Mouse (Mus musculus) CH12.LX (cell line): Measurements from ENCODE around the gene Nlgn1. TPM values are rescaled to one million over a fixed set of nuclear protein-coding genes. Genes with fewer than 3 reads are reported as not detected.

ENCODE experiments used
- DNase-seq: peaks from one replicate; pipeline ENCODE4 v3.0.0-alpha.2; 2013; ENCODE audit errors: extremely low read depth
- H3K27ac ChIP-seq: 2 replicates; pipeline ENCODE4 v1.5.1; 2012; ENCODE audit warnings: low read depth, mild to moderate bottlenecking, control low read depth, moderate library complexity; ENCODE audit not compliant: insufficient read depth
- H3K27me3 ChIP-seq: replicated peaks from 2 replicates; pipeline ENCODE3; 2012; ENCODE audit warnings: inconsistent platforms
- H3K36me3 ChIP-seq, 2 experiments: replicated peaks in 1 of 2; 2 replicates each; pipeline versions ENCODE3 to v1.6.1; 2012; ENCODE audit warnings: inconsistent platforms in 1 of 2, low read length in 1 of 2, mild to moderate bottlenecking in 1 of 2, mixed read lengths in 1 of 2, moderate library complexity in 1 of 2; ENCODE audit not compliant: control insufficient read depth in 1 of 2, insufficient read depth in 1 of 2
- H3K4me1 ChIP-seq, 2 experiments: 2 replicates each; pipeline ENCODE4 v1.6.1; 2012; ENCODE audit warnings: inconsistent platforms in 1 of 2, moderate library complexity in 1 of 2; ENCODE audit not compliant: insufficient read depth in 2 of 2, control insufficient read depth in 1 of 2
- H3K4me2 ChIP-seq: 2 replicates; pipeline ENCODE4 v1.6.1; 2012; ENCODE audit warnings: low read depth, mild to moderate bottlenecking, control low read depth; ENCODE audit not compliant: poor library complexity, insufficient read depth, severe bottlenecking
- H3K4me3 ChIP-seq, 3 experiments: fragments of 150-350 bp in 1 of 3; sonication (generic) in 1 of 3; replicated peaks in 1 of 3; 2 replicates each; pipeline versions ENCODE3 to v1.5.1; 2011 to 2012; ENCODE audit warnings: low read depth in 2 of 3, low read length in 2 of 3, mild to moderate bottlenecking in 2 of 3, moderate library complexity in 2 of 3, control low read depth in 1 of 3, improper control_type of control experiment in 1 of 3, inconsistent platforms in 1 of 3, mixed read lengths in 1 of 3; ENCODE audit not compliant: poor library complexity in 1 of 3
- H3K79me2 ChIP-seq: replicated peaks from 2 replicates; pipeline ENCODE4 v1.6.1; 2012; ENCODE audit warnings: mild to moderate bottlenecking, moderate library complexity; ENCODE audit not compliant: control insufficient read depth, poor library complexity, insufficient read depth, severe bottlenecking; ENCODE audit errors: extremely low read depth
- H3K9ac ChIP-seq: 2 replicates; pipeline ENCODE4 v1.6.1; 2012; ENCODE audit warnings: low read depth, mild to moderate bottlenecking, control low read depth, moderate library complexity; ENCODE audit not compliant: insufficient read depth
- H3K9me3 ChIP-seq: replicated peaks from 2 replicates; pipeline ENCODE3; 2012; ENCODE audit warnings: low read length, inconsistent platforms, mixed read lengths
- CHD1 ChIP-seq: IDR thresholded peaks from 2 replicates; pipeline ENCODE4 v1.6.1; 2012; ENCODE audit warnings: low read depth, low read length, improper control_type of control experiment, inconsistent platforms
- CHD2 ChIP-seq: IDR thresholded peaks from 2 replicates; pipeline ENCODE4 v1.6.1; 2011; ENCODE audit warnings: low read length, improper control_type of control experiment
- EP300 ChIP-seq: IDR thresholded peaks from 2 replicates; pipeline ENCODE4 v1.6.1; 2011; ENCODE audit warnings: low read length, improper control_type of control experiment
- ETS1 ChIP-seq: conservative IDR thresholded peaks from 2 replicates; pipeline ENCODE4 v1.6.1; 2012; ENCODE audit warnings: low read depth, mild to moderate bottlenecking, inconsistent platforms, low read length, improper control_type of control experiment, moderate library complexity
- GABPA ChIP-seq: IDR thresholded peaks from 2 replicates; pipeline ENCODE4 v1.6.1; 2012; ENCODE audit warnings: low read depth, low read length, improper control_type of control experiment, inconsistent platforms; ENCODE audit not compliant: insufficient replicate concordance
- HCFC1 ChIP-seq: IDR thresholded peaks from 2 replicates; pipeline ENCODE4 v1.6.1; 2012; ENCODE audit warnings: low read depth, mild to moderate bottlenecking, inconsistent platforms, low read length, improper control_type of control experiment
- IRF4 ChIP-seq: IDR thresholded peaks from 2 replicates; pipeline ENCODE4 v1.6.1; 2014; ENCODE audit warnings: low read depth, mild to moderate bottlenecking, inconsistent platforms, low read length, improper control_type of control experiment
- JUN ChIP-seq: IDR thresholded peaks from 2 replicates; pipeline ENCODE4 v1.6.1; 2011; ENCODE audit warnings: low read depth, mild to moderate bottlenecking, low read length, improper control_type of control experiment, moderate library complexity; ENCODE audit not compliant: insufficient read depth
- JUND ChIP-seq: conservative IDR thresholded peaks from 2 replicates; pipeline ENCODE4 v1.6.1; 2011; ENCODE audit warnings: low read depth, low read length, improper control_type of control experiment
- MAFK ChIP-seq: IDR thresholded peaks from 2 replicates; pipeline ENCODE4 v1.6.1; 2011; ENCODE audit warnings: low read length, improper control_type of control experiment; ENCODE audit not compliant: insufficient replicate concordance
- MAX ChIP-seq: IDR thresholded peaks from 2 replicates; pipeline ENCODE4 v1.6.1; 2011; ENCODE audit warnings: low read length, improper control_type of control experiment
- NRF1 ChIP-seq: IDR thresholded peaks from 2 replicates; pipeline ENCODE4 v1.6.1; 2014; ENCODE audit warnings: low read depth, mild to moderate bottlenecking, inconsistent platforms, low read length, improper control_type of control experiment, moderate library complexity
- PAX5 ChIP-seq: IDR thresholded peaks from 2 replicates; pipeline ENCODE4 v1.6.1; 2012; ENCODE audit warnings: low read length, inconsistent platforms, mixed read lengths
- POLR2A ChIP-seq: IDR thresholded peaks from 2 replicates; pipeline ENCODE4 v1.6.1; 2011; ENCODE audit warnings: low read depth, mild to moderate bottlenecking, improper control_type of control experiment, low read length
- POLR2AphosphoS2 ChIP-seq: IDR thresholded peaks from 2 replicates; pipeline ENCODE4 v1.6.1; 2011; ENCODE audit warnings: low read depth, low read length, improper control_type of control experiment
- RCOR1 ChIP-seq: conservative IDR thresholded peaks from 2 replicates; pipeline ENCODE4 v1.6.1; 2012; ENCODE audit warnings: low read depth, mild to moderate bottlenecking, inconsistent platforms, low read length, improper control_type of control experiment
- SIN3A ChIP-seq: IDR thresholded peaks from 2 replicates; pipeline ENCODE4 v1.6.1; 2012; ENCODE audit warnings: low read length, improper control_type of control experiment, inconsistent platforms
- TCF12 ChIP-seq: IDR thresholded peaks from 2 replicates; pipeline ENCODE4 v1.6.1; 2014; ENCODE audit warnings: low read depth, mild to moderate bottlenecking, inconsistent platforms, low read length, improper control_type of control experiment
- USF2 ChIP-seq: conservative IDR thresholded peaks from 2 replicates; pipeline ENCODE4 v1.6.1; 2011; ENCODE audit warnings: low read depth, low read length, improper control_type of control experiment
- ZC3H11A ChIP-seq: IDR thresholded peaks from 2 replicates; pipeline ENCODE4 v1.6.1; 2012; ENCODE audit warnings: low read depth, mild to moderate bottlenecking, inconsistent platforms, low read length, improper control_type of control experiment
- ZMIZ1 ChIP-seq: IDR thresholded peaks from 2 replicates; pipeline ENCODE4 v1.6.1; 2012; ENCODE audit warnings: low read depth, mild to moderate bottlenecking, inconsistent platforms, low read length, improper control_type of control experiment
- dilution Hi-C: fragments of 300-500 bp; cut with MboI; formaldehyde crosslinking; loops from 2 replicates; pipeline ENCODE4 v1.14.3; 2020; ENCODE audit warnings: low sequenced_read_pairs; ENCODE audit not compliant: extremely low pct_unique_long_range_greater_than_20kb, extremely low pct_ligation_motif_present
- in situ Hi-C: fragments of 300-500 bp; cut with MboI; formaldehyde crosslinking; loops from 3 replicates; pipeline ENCODE4 v1.14.3; 2019; ENCODE audit warnings: low sequenced_read_pairs, low pct_ligation_motif_present, low pct_unique_long_range_greater_than_20kb, mixed read lengths
- polyA plus RNA-seq: library from polyadenylated mRNA; unstranded; fragments of >175 nt; gene quantifications from 2 replicates; pipeline ENCODE4 v1.2.1, GENCODE M21; 2012; ENCODE audit warnings: low read depth; ENCODE audit not compliant: insufficient read length
- total RNA-seq, 2 experiments: library from RNA; depleted of rRNA; stranded (reverse); fragments of 300-350 nt in 1 of 2; fragments of >200 nt in 1 of 2; gene quantifications; 2 replicates each; pipeline ENCODE4 v1.2.3; 2012 to 2014

Gene Nlgn1
- total and polyA plus RNA-seq, 3 experiments = not detected

DNA sequence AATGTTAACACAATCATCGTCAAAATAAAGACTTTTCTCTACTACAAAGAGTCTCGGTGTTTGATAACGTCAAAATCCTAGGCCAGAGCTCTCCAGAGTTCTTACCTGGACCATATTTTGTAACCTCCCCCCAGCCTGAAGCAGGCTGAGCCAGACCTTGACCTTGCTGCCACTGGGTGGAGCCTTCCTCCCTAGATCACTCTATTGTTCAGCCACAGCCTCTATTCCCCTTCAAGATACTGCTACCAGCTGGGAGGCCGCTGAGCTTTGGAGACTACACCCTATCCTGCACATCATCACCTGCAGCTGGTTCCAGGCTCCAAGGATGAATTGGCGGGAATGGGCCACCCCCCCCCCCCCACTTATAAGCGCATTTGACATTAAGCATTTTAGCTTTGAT lies 881.8 kb downstream of the Nlgn1 start:
- H3K4me2 ChIP-seq = no peak overlapping the region
- in situ Hi-C loops (no loop called here), dilution Hi-C loops (no loop called here)
- peaks cover 37% of the 10 kb centered on the region for H3K9me3 ChIP-seq
- no peaks in the 10 kb centered on the region for H3K79me2 ChIP-seq
- DNase-seq = no peak
- H3K4me1 ChIP-seq = no peaks in the 10 kb centered on the region
- no peaks in the 10 kb centered on the region for H3K36me3 ChIP-seq
- H3K9ac ChIP-seq = no peak overlapping the region
- H3K4me3 ChIP-seq = no peak overlapping the region
- no peak overlapping the region for H3K27ac ChIP-seq
- TF ChIP-seq GABPA = no peak
- no peak for TF ChIP-seq JUN
- TF ChIP-seq CHD2 = no peak
- no peak for TF ChIP-seq POLR2A
- no peaks in the 10 kb centered on the region for H3K27me3 ChIP-seq

DNA sequence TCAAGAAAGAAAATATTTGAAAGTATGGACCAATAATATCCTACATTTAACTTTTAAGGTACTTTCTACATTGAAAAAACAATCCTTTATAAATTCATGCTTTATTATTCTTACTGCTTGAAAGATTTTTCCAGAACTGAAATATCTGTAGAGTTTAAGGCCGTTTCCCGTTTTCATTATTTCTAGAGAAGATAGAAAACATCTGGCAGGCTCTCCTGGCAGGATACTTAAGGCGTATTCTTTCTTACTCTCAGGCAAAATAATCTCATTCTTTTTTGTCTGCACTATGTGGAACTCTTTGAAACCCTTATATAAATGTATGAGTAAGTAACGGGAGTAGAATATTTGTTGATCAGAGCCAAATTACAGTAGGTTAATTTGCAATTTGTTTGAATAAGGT lies 882.9 kb downstream of the Nlgn1 start:
- dilution Hi-C loops (no loop called here), in situ Hi-C loops (no loop called here)
- H3K27me3 ChIP-seq = no peaks in the 10 kb centered on the region
- H3K27ac ChIP-seq = no peak overlapping the region
- no peaks in the 10 kb centered on the region for H3K36me3 ChIP-seq
- H3K4me2 ChIP-seq = no peak overlapping the region
- H3K4me3 ChIP-seq = no peak overlapping the region
- no peak for TF ChIP-seq MAX
- no peak for TF ChIP-seq USF2
- TF ChIP-seq ZMIZ1 = no peak
- TF ChIP-seq IRF4 = no peak
- TF ChIP-seq SIN3A = no peak
- TF ChIP-seq NRF1 = no peak
- no peak for TF ChIP-seq CHD2
- no peak for TF ChIP-seq MAFK
- TF ChIP-seq CHD1 = no peak
- no peak for TF ChIP-seq JUND
- TF ChIP-seq PAX5 = no peak
- no peak for TF ChIP-seq POLR2AphosphoS2
- no peak for TF ChIP-seq EP300
- TF ChIP-seq RCOR1 = no peak
- no peak for TF ChIP-seq ZC3H11A
- TF ChIP-seq TCF12 = no peak
- no peak for TF ChIP-seq ETS1
- no peak for TF ChIP-seq HCFC1
- H3K4me1 ChIP-seq = no peaks in the 10 kb centered on the region
- peaks cover 30% of the 10 kb centered on the region for H3K9me3 ChIP-seq
- H3K79me2 ChIP-seq = no peaks in the 10 kb centered on the region
- no peak overlapping the region for H3K9ac ChIP-seq
- DNase-seq = no peak
